Mouse (Mus musculus) kidney, embryonic 16.5 days (tissue): ENCODE measurements around the gene Gpr142. TPM values are rescaled to one million over a fixed set of nuclear protein-coding genes. Genes with fewer than 3 reads are reported as not detected.

ENCODE experiments used
- polyA plus RNA-seq: library from polyadenylated mRNA; unstranded; fragments of >200 nt; fragmentation: Nextera tagmentation; extraction: Ambion mirVana; gene quantifications from 2 replicates; pipeline ENCODE4 v1.2.1, GENCODE M21; 2015

Gpr142 gene
- polyA plus RNA-seq, 1 experiment from 2014 or later: not detected

Other genes starting within 250 kb of the Gpr142 start
- 802 and 841 TPM in 2 replicates for gene Rpl38, start 130.4 kb upstream of the Gpr142 start, polyA plus RNA-seq
- gene Ttyh2, start 123.5 kb upstream of the Gpr142 start, polyA plus RNA-seq: 20.4 and 21.5 TPM in 2 replicates
- 0.44 and 0.46 TPM in 2 replicates for gene Dnaic2, start 71.5 kb upstream of the Gpr142 start, polyA plus RNA-seq
- gene Kif19a, start 33.5 kb upstream of the Gpr142 start, polyA plus RNA-seq: 0.22 and 0.46 TPM in 2 replicates
- gene Btbd17, start 3.0 kb upstream of the Gpr142 start, polyA plus RNA-seq: 0.47 and 0.54 TPM in 2 replicates
- gene Gprc5c, start 52.2 kb downstream of the Gpr142 start, polyA plus RNA-seq: 153 and 162 TPM in 2 replicates
- gene Cd300a, start 91.1 kb downstream of the Gpr142 start, polyA plus RNA-seq: 1.8 and 2.2 TPM in 2 replicates
- gene Cd300lb, start 135.5 kb downstream of the Gpr142 start, polyA plus RNA-seq: 0.32 and 0.37 TPM in 2 replicates
- not detected in 2 replicates for gene Cd300c, start 170.2 kb downstream of the Gpr142 start, polyA plus RNA-seq
- gene Cd300ld, start 191.0 kb downstream of the Gpr142 start, polyA plus RNA-seq: 0.36 and 0.40 TPM in 2 replicates
- 1.6 and 2.5 TPM in 2 replicates for gene Cd300c2, start 203.0 kb downstream of the Gpr142 start, polyA plus RNA-seq
- gene Cd300ld2, start 217.3 kb downstream of the Gpr142 start, polyA plus RNA-seq: not detected in 2 replicates
- gene Cd300ld4, start 228.1 kb downstream of the Gpr142 start, polyA plus RNA-seq: not detected in 2 replicates
- not detected in 2 replicates for gene Cd300ld5, start 238.8 kb downstream of the Gpr142 start, polyA plus RNA-seq
- not detected in 2 replicates for gene Cd300ld3, start 249.5 kb downstream of the Gpr142 start, polyA plus RNA-seq